Mouse (Mus musculus): ENCODE measurements around the gene Srgap1. TPM values are rescaled to one million over a fixed set of nuclear protein-coding genes. Genes with fewer than 3 reads are reported as not detected.
A peak's percentile ranks its signal among the peaks of the same experiment; 100 is the strongest.

The Srgap1 gene
- polyA plus RNA-seq, 1 experiment from 2014 or later, result 16.4 TPM

DNA sequence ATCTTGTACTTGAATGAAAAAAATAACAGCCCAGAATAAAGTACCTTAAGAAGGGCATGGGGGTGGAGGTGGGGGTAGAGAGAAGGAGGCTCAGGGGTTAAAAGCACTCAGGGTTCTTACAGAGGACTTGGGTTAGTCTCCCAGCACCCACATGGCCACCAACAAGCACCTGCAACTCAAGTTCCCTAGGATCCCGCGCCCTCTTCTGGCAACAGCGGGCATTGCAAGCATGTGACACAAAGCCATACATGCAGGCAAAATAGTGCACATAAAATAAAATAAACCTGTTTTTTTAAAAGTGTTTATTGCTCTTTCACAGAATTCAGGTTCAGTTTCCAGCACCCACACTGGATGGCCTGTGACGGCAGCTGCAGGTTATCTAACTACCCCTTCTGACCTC lies 6.7 kb downstream of the Srgap1 start:
- no peaks in the 10 kb centered on the region for H3K9me3 ChIP-seq (replicated peaks)
- H3K27ac ChIP-seq, result no peak overlapping the region
- H3K27me3 ChIP-seq, result no peaks in the 10 kb centered on the region
- ATAC-seq (replicated peaks; ENCODE audit: low FRiP score), result no peak
- H3K9ac ChIP-seq, result no peak overlapping the region
- peaks cover 6% of the 10 kb centered on the region; the same call in 1 of the 2 replicates for H3K36me3 ChIP-seq
- no peak overlapping the region for H3K4me2 ChIP-seq
- H3K4me1 ChIP-seq, result peaks cover 10% of the 10 kb centered on the region; the same call in 1 of the 2 replicates
- WGBS, result 45% methylated on average over 4 of the region's 4 CpGs
- H3K4me3 ChIP-seq (replicated peaks), result no peak overlapping the region

- 92% methylated on average over 4 of the region's 4 CpGs for WGBS
- peaks cover 6% of the 10 kb centered on the region; the same call in 1 of the 2 replicates for H3K36me3 ChIP-seq
- ATAC-seq (replicated peaks; ENCODE audit: low FRiP score), result no peak
These were observed 7.5 kb downstream of the Srgap1 start for GRCm38 (mm10) chr10:122039566-122039965.

DNA sequence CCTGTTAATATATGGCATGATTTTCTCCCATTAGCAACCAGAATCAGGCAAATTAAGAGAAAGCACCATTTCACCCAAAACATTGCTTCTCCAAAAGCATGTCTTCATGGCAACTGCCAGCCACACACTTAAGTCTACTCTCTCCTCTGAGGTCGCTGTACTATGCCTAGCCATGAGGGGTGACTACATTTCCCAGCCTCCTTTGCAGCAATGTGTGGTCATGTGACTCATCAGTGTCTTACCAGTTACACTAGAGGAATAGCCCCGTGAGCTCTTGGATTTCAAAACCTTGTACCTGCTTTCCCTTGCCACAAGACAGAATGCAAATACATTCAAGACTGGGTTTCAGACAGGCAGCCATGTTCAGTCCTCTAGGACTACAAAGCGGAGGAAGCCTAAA lies 8.6 kb downstream of the Srgap1 start:
- Histone ChIP-seq H3K36me3 (peaks cover 6% of the 10 kb centered on the region; the same call in 1 of the 2 replicates), H3K27me3 (no peaks in the 10 kb centered on the region), H3K4me2 (no peak overlapping the region), H3K9ac (no peak overlapping the region), H3K4me3 (replicated peaks) (no peak overlapping the region), H3K27ac (no peak overlapping the region), H3K9me3 (replicated peaks) (no peaks in the 10 kb centered on the region), H3K4me1 (peaks cover 4% of the 10 kb centered on the region; the same call in 1 of the 2 replicates)
- peak; percentile 62; the same call in 1 of the 2 replicates for ATAC-seq (replicated peaks; ENCODE audit: low FRiP score)
- 64% methylated on average over 3 of the region's 3 CpGs for WGBS

More at GRCm38 (mm10) chr10:122039566-122039965, 7.5 kb downstream of the Srgap1 start:
- no peak overlapping the region for H3K27ac ChIP-seq
- H3K4me3 ChIP-seq (replicated peaks), result no peak overlapping the region
- H3K9ac ChIP-seq, result no peak overlapping the region
- H3K4me1 ChIP-seq, result peaks cover 5% of the 10 kb centered on the region; the same call in 1 of the 2 replicates
- H3K27me3 ChIP-seq, result no peaks in the 10 kb centered on the region
- no peaks in the 10 kb centered on the region for H3K9me3 ChIP-seq (replicated peaks)
- no peak overlapping the region for H3K4me2 ChIP-seq

DNA sequence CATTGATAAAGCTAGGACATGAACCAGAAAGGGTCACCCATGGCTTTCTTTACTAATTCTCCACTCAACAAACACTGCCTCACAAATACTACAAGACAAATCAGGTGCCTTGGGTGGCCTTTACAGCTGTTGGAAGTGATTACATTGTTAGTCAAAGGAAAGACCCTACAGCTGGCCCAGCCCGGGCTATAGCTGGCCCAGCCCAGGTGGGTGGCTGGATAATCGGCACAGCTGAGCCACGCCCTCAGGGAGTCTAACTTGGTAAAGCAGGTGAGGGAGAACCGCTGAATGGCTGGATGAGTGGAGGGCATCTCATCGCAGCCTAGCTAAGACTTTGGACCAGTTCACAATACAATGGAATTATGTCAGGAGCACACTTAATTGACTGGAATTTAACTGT lies 13.8 kb downstream of the Srgap1 start:
- Histone ChIP-seq H3K27ac (no peak overlapping the region), H3K4me2 (no peak overlapping the region), H3K4me3 (replicated peaks) (no peak overlapping the region), H3K9me3 (replicated peaks) (no peaks in the 10 kb centered on the region), H3K27me3 (no peaks in the 10 kb centered on the region), H3K36me3 (peaks cover 6% of the 10 kb centered on the region; the same call in 1 of the 2 replicates), H3K4me1 (peaks cover 17% of the 10 kb centered on the region), H3K9ac (no peak overlapping the region)
- WGBS, result 83% methylated on average over 5 of the region's 5 CpGs
- no peak for ATAC-seq (replicated peaks; ENCODE audit: low FRiP score)

- no peaks in the 10 kb centered on the region for H3K9me3 ChIP-seq (replicated peaks)
- peaks cover 17% of the 10 kb centered on the region for H3K4me1 ChIP-seq
- H3K9ac ChIP-seq, result no peak overlapping the region
- H3K4me3 ChIP-seq (replicated peaks), result no peak overlapping the region
- no peaks in the 10 kb centered on the region for H3K27me3 ChIP-seq
- no peak for ATAC-seq (replicated peaks; ENCODE audit: low FRiP score)
- no peak overlapping the region for H3K27ac ChIP-seq
- no peaks in the 10 kb centered on the region for H3K36me3 ChIP-seq
- no peak overlapping the region for H3K4me2 ChIP-seq
- 73% methylated on average over 5 of the region's 5 CpGs for WGBS
These were observed 16.7 kb downstream of the Srgap1 start for GRCm38 (mm10) chr10:122030420-122030819.

DNA sequence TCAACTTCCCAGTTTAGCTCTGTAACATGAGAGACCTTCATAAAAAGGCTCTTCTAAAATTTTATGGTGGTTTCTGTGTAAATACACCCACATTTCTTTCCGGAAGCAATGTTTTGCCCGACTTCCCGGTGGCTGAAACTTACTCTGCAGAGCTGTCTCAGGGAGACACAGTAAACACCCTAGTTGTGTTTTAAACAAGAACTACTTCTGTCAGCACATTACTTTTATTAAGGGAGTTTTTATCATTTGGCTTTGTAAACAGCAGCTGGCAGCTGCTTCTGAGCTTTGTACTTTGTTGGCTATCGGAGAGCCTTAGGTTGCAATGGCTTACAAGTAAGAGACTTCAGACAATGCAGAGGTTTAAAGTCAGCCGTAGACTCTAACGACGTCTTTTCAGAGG lies 17.4 kb downstream of the Srgap1 start:
- ATAC-seq (replicated peaks; ENCODE audit: low FRiP score), result no peak
- Histone ChIP-seq H3K4me1 (peaks cover 17% of the 10 kb centered on the region), H3K4me2 (peak overlapping the region; percentile 43), H3K4me3 (replicated peaks) (peak overlapping the region; percentile 10; the same call in 1 of the 2 replicates), H3K27ac (peak overlapping the region; percentile 70), H3K27me3 (no peaks in the 10 kb centered on the region), H3K36me3 (no peaks in the 10 kb centered on the region), H3K9me3 (replicated peaks) (no peaks in the 10 kb centered on the region), H3K9ac (no peak overlapping the region)
- 35% methylated on average over 7 of the region's 7 CpGs for WGBS

DNA sequence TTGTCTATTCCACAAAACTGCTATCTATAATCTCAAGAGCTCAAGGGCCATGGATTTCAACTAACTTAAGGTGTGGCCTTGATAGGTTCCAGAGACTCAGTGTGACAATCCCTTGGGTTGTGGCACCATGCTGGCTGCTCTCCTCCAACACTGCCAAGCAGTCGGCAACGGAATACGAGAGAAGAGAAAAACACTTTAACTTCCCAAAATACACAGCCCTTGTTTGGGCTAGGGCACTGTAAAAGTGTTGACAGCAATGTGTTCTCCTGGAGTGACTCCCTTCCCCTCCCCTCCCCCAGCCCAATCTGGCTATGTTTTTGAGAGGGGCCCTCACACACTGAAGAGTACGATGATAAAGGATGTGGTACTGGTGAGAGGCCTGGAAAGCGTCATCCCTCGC lies 21.9 kb downstream of the Srgap1 start:
- Histone ChIP-seq H3K4me1 (peaks cover 19% of the 10 kb centered on the region), H3K9me3 (replicated peaks) (0 out of 2 replicates have a peak, but pooled peaks cover 4% of the 10 kb centered on the region), H3K4me3 (replicated peaks) (no peak overlapping the region), H3K36me3 (peaks cover 11% of the 10 kb centered on the region; the same call in 1 of the 2 replicates), H3K27ac (no peak overlapping the region), H3K9ac (no peak overlapping the region), H3K27me3 (no peaks in the 10 kb centered on the region), H3K4me2 (no peak overlapping the region)
- WGBS, result 84% methylated on average over 6 of the region's 6 CpGs
- no peak for ATAC-seq (replicated peaks; ENCODE audit: low FRiP score)

DNA sequence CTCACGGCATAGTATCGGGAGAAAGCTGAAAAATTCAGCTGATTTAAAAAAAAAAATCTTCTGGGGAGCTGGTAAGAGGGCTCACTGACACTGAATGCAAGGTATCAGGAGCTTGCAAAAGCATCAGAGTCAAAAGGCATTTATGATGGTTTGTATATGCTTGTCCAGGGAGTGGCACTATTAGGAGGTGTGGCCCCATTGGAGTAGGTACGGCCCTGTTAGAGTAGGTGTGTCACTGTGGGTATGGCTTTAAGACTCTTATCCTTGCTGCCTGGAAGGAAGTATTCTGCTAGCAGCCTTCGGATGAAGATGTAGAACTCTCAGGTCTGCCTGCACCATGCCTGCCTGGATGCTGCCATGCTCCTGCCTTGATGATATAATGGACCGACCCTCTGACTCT lies 26.2 kb downstream of the Srgap1 start:
- no peaks in the 10 kb centered on the region for H3K27me3 ChIP-seq
- no peak overlapping the region for H3K9ac ChIP-seq
- no peak overlapping the region for H3K27ac ChIP-seq
- H3K36me3 ChIP-seq, result peaks cover 11% of the 10 kb centered on the region; the same call in 1 of the 2 replicates
- no peak overlapping the region for H3K4me2 ChIP-seq
- H3K9me3 ChIP-seq (replicated peaks), result 0 out of 2 replicates have a peak, but pooled peaks cover 4% of the 10 kb centered on the region
- no peak for ATAC-seq (replicated peaks; ENCODE audit: low FRiP score)
- peaks cover 38% of the 10 kb centered on the region for H3K4me1 ChIP-seq
- H3K4me3 ChIP-seq (replicated peaks), result no peak overlapping the region
- 90% methylated on average over 5 of the region's 5 CpGs for WGBS

DNA sequence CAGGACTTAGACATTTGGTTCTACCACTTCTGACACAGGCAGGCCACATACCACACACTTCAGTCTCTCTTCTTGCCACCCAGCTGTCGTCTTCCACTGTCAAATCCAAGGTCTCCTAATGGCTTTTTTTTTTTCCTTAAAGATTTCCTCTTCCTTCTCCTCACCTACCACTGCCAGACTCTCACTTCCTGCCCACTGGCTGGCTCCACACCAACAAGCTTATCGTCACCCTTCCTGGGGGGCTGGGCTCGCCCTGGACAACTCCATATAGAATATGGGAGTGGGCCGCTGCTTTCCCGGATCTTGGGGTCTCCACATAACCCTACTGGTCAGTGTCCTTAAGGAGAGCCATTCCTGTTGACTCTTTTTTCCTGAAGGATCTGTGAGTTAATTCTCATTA lies 26.9 kb downstream of the Srgap1 start:
- ATAC-seq (replicated peaks; ENCODE audit: low FRiP score), result no peak
- Histone ChIP-seq H3K27me3 (no peaks in the 10 kb centered on the region), H3K4me1 (peaks cover 38% of the 10 kb centered on the region), H3K9ac (no peak overlapping the region), H3K36me3 (peaks cover 11% of the 10 kb centered on the region; the same call in 1 of the 2 replicates), H3K4me3 (replicated peaks) (no peak overlapping the region), H3K9me3 (replicated peaks) (0 out of 2 replicates have a peak, but pooled peaks cover 4% of the 10 kb centered on the region), H3K4me2 (no peak overlapping the region), H3K27ac (no peak overlapping the region)
- WGBS, result 66% methylated on average over 5 of the region's 5 CpGs

GRCm38 (mm10) chr10:122018594-122019048 lies 28.5 kb downstream of the Srgap1 start:
- Histone ChIP-seq H3K27me3 (no peaks in the 10 kb centered on the region), H3K4me2 (no peak overlapping the region), H3K9me3 (replicated peaks) (no peaks in the 10 kb centered on the region), H3K4me1 (peaks cover 38% of the 10 kb centered on the region), H3K9ac (no peak overlapping the region), H3K27ac (0 out of 2 replicates have a peak overlapping the region, but pooled peaks have one; percentile 7), H3K4me3 (replicated peaks) (no peak overlapping the region), H3K36me3 (0 out of 2 replicates have a peak, but pooled peaks cover under 1% of the 10 kb centered on the region)
- peak; percentile 77 for ATAC-seq (replicated peaks; ENCODE audit: low FRiP score)
- WGBS, result 42% methylated on average over 10 of the region's 10 CpGs

GRCm38 (mm10) chr10:122017743-122018142 lies 29.4 kb downstream of the Srgap1 start:
- ATAC-seq (replicated peaks; ENCODE audit: low FRiP score), result no peak
- H3K27me3 ChIP-seq, result no peaks in the 10 kb centered on the region
- H3K4me1 ChIP-seq, result peaks cover 38% of the 10 kb centered on the region
- H3K9ac ChIP-seq, result no peak overlapping the region
- 0 out of 2 replicates have a peak overlapping the region, but pooled peaks have one; percentile 2 for H3K27ac ChIP-seq
- H3K4me3 ChIP-seq (replicated peaks), result no peak overlapping the region
- no peaks in the 10 kb centered on the region for H3K36me3 ChIP-seq
- 73% methylated on average over 8 of the region's 8 CpGs for WGBS
- H3K9me3 ChIP-seq (replicated peaks), result no peaks in the 10 kb centered on the region
- H3K4me2 ChIP-seq, result no peak overlapping the region

- no peak overlapping the region for H3K4me3 ChIP-seq (replicated peaks)
- peaks cover 38% of the 10 kb centered on the region for H3K4me1 ChIP-seq
- peak overlapping the region; percentile 41; the same call in 1 of the 2 replicates for H3K27ac ChIP-seq
- no peak for ATAC-seq (replicated peaks; ENCODE audit: low FRiP score)
- 33% methylated on average over 5 of the region's 5 CpGs for WGBS
- H3K27me3 ChIP-seq, result no peaks in the 10 kb centered on the region
- no peak overlapping the region for H3K9ac ChIP-seq
- H3K4me2 ChIP-seq, result no peak overlapping the region
- H3K36me3 ChIP-seq, result no peaks in the 10 kb centered on the region
- no peaks in the 10 kb centered on the region for H3K9me3 ChIP-seq (replicated peaks)
These were observed 30.1 kb downstream of the Srgap1 start for GRCm38 (mm10) chr10:122017063-122017462.
